Mouse (Mus musculus) brain, embryonic 14.5 days (tissue): ENCODE measurements at regions not wholly inside any gene's neighbourhood (a gene's known extent, or its start where the extent isn't known, plus 50 kb on each side); places are given as distances from the start of the nearest gene placed in this dataset.

ENCODE experiments used
- CTCF ChIP-seq: fragments of 200-500 bp; IDR thresholded peaks from 2 replicates; pipeline ENCODE4 v1.5.1; 2012; ENCODE audit warnings: inconsistent platforms, mild to moderate bottlenecking, moderate library complexity, borderline replicate concordance; ENCODE audit not compliant: insufficient read depth, insufficient read length; ENCODE audit errors: extremely low read depth
- POLR2A ChIP-seq: fragments of 200-500 bp; IDR thresholded peaks from 2 replicates; pipeline ENCODE4 v1.6.1; 2012; ENCODE audit warnings: mild to moderate bottlenecking, inconsistent platforms, borderline replicate concordance; ENCODE audit not compliant: poor library complexity, insufficient read depth, insufficient read length, severe bottlenecking; ENCODE audit errors: extremely low read depth

GRCm38 (mm10) chr7:111896255-111896654, 116.5 kb upstream of the Galnt18 start:
- TF ChIP-seq CTCF (no peak), POLR2A (no peak)
